Mouse (Mus musculus) CH12.LX (cell line): Measurements from ENCODE around the gene Dcaf8. TPM values are rescaled to one million over a fixed set of nuclear protein-coding genes. Genes with fewer than 3 reads are reported as not detected.

Source experiments
- DNase-seq: peaks from one replicate; pipeline ENCODE4 v3.0.0-alpha.2; 2013; ENCODE audit errors: extremely low read depth
- H3K27ac ChIP-seq: 2 replicates; pipeline ENCODE4 v1.5.1; 2012; ENCODE audit warnings: low read depth, mild to moderate bottlenecking, control low read depth, moderate library complexity; ENCODE audit not compliant: insufficient read depth
- H3K27me3 ChIP-seq: replicated peaks from 2 replicates; pipeline ENCODE3; 2012; ENCODE audit warnings: inconsistent platforms
- H3K36me3 ChIP-seq, 2 experiments: replicated peaks in 1 of 2; 2 replicates each; pipeline versions ENCODE3 to v1.6.1; 2012; ENCODE audit warnings: inconsistent platforms in 1 of 2, low read length in 1 of 2, mild to moderate bottlenecking in 1 of 2, mixed read lengths in 1 of 2, moderate library complexity in 1 of 2; ENCODE audit not compliant: control insufficient read depth in 1 of 2, insufficient read depth in 1 of 2
- H3K4me1 ChIP-seq, 2 experiments: 2 replicates each; pipeline ENCODE4 v1.6.1; 2012; ENCODE audit warnings: inconsistent platforms in 1 of 2, moderate library complexity in 1 of 2; ENCODE audit not compliant: insufficient read depth in 2 of 2, control insufficient read depth in 1 of 2
- H3K4me2 ChIP-seq: 2 replicates; pipeline ENCODE4 v1.6.1; 2012; ENCODE audit warnings: low read depth, mild to moderate bottlenecking, control low read depth; ENCODE audit not compliant: poor library complexity, insufficient read depth, severe bottlenecking
- H3K4me3 ChIP-seq, 3 experiments: fragments of 150-350 bp in 1 of 3; sonication (generic) in 1 of 3; replicated peaks in 1 of 3; 2 replicates each; pipeline versions ENCODE3 to v1.5.1; 2011 to 2012; ENCODE audit warnings: low read depth in 2 of 3, low read length in 2 of 3, mild to moderate bottlenecking in 2 of 3, moderate library complexity in 2 of 3, control low read depth in 1 of 3, improper control_type of control experiment in 1 of 3, inconsistent platforms in 1 of 3, mixed read lengths in 1 of 3; ENCODE audit not compliant: poor library complexity in 1 of 3
- H3K79me2 ChIP-seq: replicated peaks from 2 replicates; pipeline ENCODE4 v1.6.1; 2012; ENCODE audit warnings: mild to moderate bottlenecking, moderate library complexity; ENCODE audit not compliant: control insufficient read depth, poor library complexity, insufficient read depth, severe bottlenecking; ENCODE audit errors: extremely low read depth
- H3K9ac ChIP-seq: 2 replicates; pipeline ENCODE4 v1.6.1; 2012; ENCODE audit warnings: low read depth, mild to moderate bottlenecking, control low read depth, moderate library complexity; ENCODE audit not compliant: insufficient read depth
- H3K9me3 ChIP-seq: replicated peaks from 2 replicates; pipeline ENCODE3; 2012; ENCODE audit warnings: low read length, inconsistent platforms, mixed read lengths
- BHLHE40 ChIP-seq: IDR thresholded peaks from 2 replicates; pipeline ENCODE4 v1.6.1; 2011; ENCODE audit warnings: mild to moderate bottlenecking, low read depth, low read length, improper control_type of control experiment
- CHD1 ChIP-seq: IDR thresholded peaks from 2 replicates; pipeline ENCODE4 v1.6.1; 2012; ENCODE audit warnings: low read depth, low read length, improper control_type of control experiment, inconsistent platforms
- CHD2 ChIP-seq: IDR thresholded peaks from 2 replicates; pipeline ENCODE4 v1.6.1; 2011; ENCODE audit warnings: low read length, improper control_type of control experiment
- CTCF ChIP-seq, 2 experiments: IDR thresholded peaks in 1 of 2; conservative IDR thresholded peaks in 1 of 2; 2 replicates each; pipeline ENCODE4 v1.5.1; 2011 to 2012; ENCODE audit warnings: low read depth in 2 of 2, low read length in 2 of 2, improper control_type of control experiment in 1 of 2, inconsistent platforms in 1 of 2, mild to moderate bottlenecking in 1 of 2, moderate library complexity in 1 of 2
- E2F4 ChIP-seq: IDR thresholded peaks from 2 replicates; pipeline ENCODE4 v1.6.1; 2011; ENCODE audit warnings: low read depth, low read length, improper control_type of control experiment; ENCODE audit not compliant: insufficient replicate concordance
- ETS1 ChIP-seq: conservative IDR thresholded peaks from 2 replicates; pipeline ENCODE4 v1.6.1; 2012; ENCODE audit warnings: low read depth, mild to moderate bottlenecking, inconsistent platforms, low read length, improper control_type of control experiment, moderate library complexity
- GABPA ChIP-seq: IDR thresholded peaks from 2 replicates; pipeline ENCODE4 v1.6.1; 2012; ENCODE audit warnings: low read depth, low read length, improper control_type of control experiment, inconsistent platforms; ENCODE audit not compliant: insufficient replicate concordance
- IRF4 ChIP-seq: IDR thresholded peaks from 2 replicates; pipeline ENCODE4 v1.6.1; 2014; ENCODE audit warnings: low read depth, mild to moderate bottlenecking, inconsistent platforms, low read length, improper control_type of control experiment
- JUN ChIP-seq: IDR thresholded peaks from 2 replicates; pipeline ENCODE4 v1.6.1; 2011; ENCODE audit warnings: low read depth, mild to moderate bottlenecking, low read length, improper control_type of control experiment, moderate library complexity; ENCODE audit not compliant: insufficient read depth
- JUND ChIP-seq: conservative IDR thresholded peaks from 2 replicates; pipeline ENCODE4 v1.6.1; 2011; ENCODE audit warnings: low read depth, low read length, improper control_type of control experiment
- MAX ChIP-seq: IDR thresholded peaks from 2 replicates; pipeline ENCODE4 v1.6.1; 2011; ENCODE audit warnings: low read length, improper control_type of control experiment
- MAZ ChIP-seq: IDR thresholded peaks from 2 replicates; pipeline ENCODE4 v1.6.1; 2012; ENCODE audit warnings: low read depth, mild to moderate bottlenecking, inconsistent platforms, low read length, improper control_type of control experiment, moderate library complexity
- MEF2A ChIP-seq: IDR thresholded peaks from 2 replicates; pipeline ENCODE4 v1.6.1; 2014; ENCODE audit warnings: low read depth, mild to moderate bottlenecking, inconsistent platforms, low read length, improper control_type of control experiment, borderline replicate concordance
- MXI1 ChIP-seq: IDR thresholded peaks from 2 replicates; pipeline ENCODE4 v1.6.1; 2011; ENCODE audit warnings: mild to moderate bottlenecking, low read depth, low read length, improper control_type of control experiment
- NRF1 ChIP-seq: IDR thresholded peaks from 2 replicates; pipeline ENCODE4 v1.6.1; 2014; ENCODE audit warnings: low read depth, mild to moderate bottlenecking, inconsistent platforms, low read length, improper control_type of control experiment, moderate library complexity
- PAX5 ChIP-seq: IDR thresholded peaks from 2 replicates; pipeline ENCODE4 v1.6.1; 2012; ENCODE audit warnings: low read length, inconsistent platforms, mixed read lengths
- POLR2A ChIP-seq: IDR thresholded peaks from 2 replicates; pipeline ENCODE4 v1.6.1; 2011; ENCODE audit warnings: low read depth, mild to moderate bottlenecking, improper control_type of control experiment, low read length
- POLR2AphosphoS2 ChIP-seq: IDR thresholded peaks from 2 replicates; pipeline ENCODE4 v1.6.1; 2011; ENCODE audit warnings: low read depth, low read length, improper control_type of control experiment
- RAD21 ChIP-seq: IDR thresholded peaks from 2 replicates; pipeline ENCODE4 v1.6.1; 2011; ENCODE audit warnings: low read depth, mild to moderate bottlenecking, low read length, improper control_type of control experiment, moderate library complexity
- TCF12 ChIP-seq: IDR thresholded peaks from 2 replicates; pipeline ENCODE4 v1.6.1; 2014; ENCODE audit warnings: low read depth, mild to moderate bottlenecking, inconsistent platforms, low read length, improper control_type of control experiment
- USF1 ChIP-seq: IDR thresholded peaks from 2 replicates; pipeline ENCODE4 v1.6.1; 2014; ENCODE audit warnings: low read depth, mild to moderate bottlenecking, inconsistent platforms, low read length, improper control_type of control experiment
- USF2 ChIP-seq: conservative IDR thresholded peaks from 2 replicates; pipeline ENCODE4 v1.6.1; 2011; ENCODE audit warnings: low read depth, low read length, improper control_type of control experiment
- ZKSCAN1 ChIP-seq: IDR thresholded peaks from 2 replicates; pipeline ENCODE4 v1.6.1; 2012; ENCODE audit warnings: low read depth, inconsistent platforms, low read length, improper control_type of control experiment, borderline replicate concordance
- ZMIZ1 ChIP-seq: IDR thresholded peaks from 2 replicates; pipeline ENCODE4 v1.6.1; 2012; ENCODE audit warnings: low read depth, mild to moderate bottlenecking, inconsistent platforms, low read length, improper control_type of control experiment
- dilution Hi-C: fragments of 300-500 bp; cut with MboI; formaldehyde crosslinking; loops from 2 replicates; pipeline ENCODE4 v1.14.3; 2020; ENCODE audit warnings: low sequenced_read_pairs; ENCODE audit not compliant: extremely low pct_unique_long_range_greater_than_20kb, extremely low pct_ligation_motif_present
- in situ Hi-C: fragments of 300-500 bp; cut with MboI; formaldehyde crosslinking; loops from 3 replicates; pipeline ENCODE4 v1.14.3; 2019; ENCODE audit warnings: low sequenced_read_pairs, low pct_ligation_motif_present, low pct_unique_long_range_greater_than_20kb, mixed read lengths
- polyA plus RNA-seq: library from polyadenylated mRNA; unstranded; fragments of >175 nt; gene quantifications from 2 replicates; pipeline ENCODE4 v1.2.1, GENCODE M21; 2012; ENCODE audit warnings: low read depth; ENCODE audit not compliant: insufficient read length
- total RNA-seq, 2 experiments: library from RNA; depleted of rRNA; stranded (reverse); fragments of 300-350 nt in 1 of 2; fragments of >200 nt in 1 of 2; gene quantifications; 2 replicates each; pipeline ENCODE4 v1.2.3; 2012 to 2014

Gene Dcaf8
- total and polyA plus RNA-seq, 3 experiments, result 46.2 to 77.2 (median 58.5) TPM

GRCm38 (mm10) chr1:172220414-172220813 is 72.5 kb downstream of the Dcaf8 start:
- no peak overlapping the region for H3K27ac ChIP-seq
- no peak overlapping the region for H3K4me2 ChIP-seq

GRCm38 (mm10) chr1:172221297-172222063 is 73.6 kb downstream of the Dcaf8 start:
- Histone ChIP-seq H3K27me3 (no peaks in the 10 kb centered on the region), H3K9me3 (no peaks in the 10 kb centered on the region), H3K4me3 (no peak overlapping the region)
- in situ Hi-C loops, result no loop called here
- TF ChIP-seq POLR2AphosphoS2, result no peak
- TF ChIP-seq ETS1, result no peak
- TF ChIP-seq IRF4, result no peak
- TF ChIP-seq, all 38 proteins: peak for 0
- Histone ChIP-seq H3K4me1 (peaks cover 3 to 23% of the 10 kb centered on the region in 2 experiments; a peak in 3 of 4 replicates), H3K36me3 (no peaks in the 10 kb centered on the region), H3K9ac (no peak overlapping the region), H3K79me2 (no peaks in the 10 kb centered on the region), H3K4me2 (no peak overlapping the region), H3K27ac (no peak overlapping the region)
- DNase-seq, result no peak
- dilution Hi-C loops, result no loop called here

More at GRCm38 (mm10) chr1:172220414-172220813, 72.5 kb downstream of the Dcaf8 start:
- peaks cover 4 to 23% of the 10 kb centered on the region in 2 experiments; a peak in 3 of 4 replicates for H3K4me1 ChIP-seq
- H3K9ac ChIP-seq, result no peak overlapping the region
- no peak for DNase-seq
- no peak overlapping the region for H3K4me3 ChIP-seq
- in situ Hi-C loops (no loop called here), dilution Hi-C loops (no loop called here)
- TF ChIP-seq MAZ (no peak), CHD2 (no peak), CHD1 (no peak), MXI1 (no peak), ZMIZ1 (no peak), RAD21 (no peak), TCF12 (no peak), E2F4 (no peak), MAX (no peak), POLR2AphosphoS2 (no peak), NRF1 (no peak)
- H3K9me3 ChIP-seq, result no peaks in the 10 kb centered on the region
- H3K79me2 ChIP-seq, result no peaks in the 10 kb centered on the region
- no peaks in the 10 kb centered on the region for H3K36me3 ChIP-seq
- no peaks in the 10 kb centered on the region for H3K27me3 ChIP-seq

- Histone ChIP-seq H3K4me3 (no peak overlapping the region), H3K27ac (no peak overlapping the region), H3K36me3 (no peaks in the 10 kb centered on the region), H3K4me1 (no peaks in the 10 kb centered on the region), H3K79me2 (no peaks in the 10 kb centered on the region), H3K4me2 (no peak overlapping the region), H3K27me3 (peaks cover 3% of the 10 kb centered on the region), H3K9ac (no peak overlapping the region), H3K9me3 (no peaks in the 10 kb centered on the region)
- no peak for TF ChIP-seq PAX5
- no peak for TF ChIP-seq JUN
- TF ChIP-seq CTCF (conservative IDR thresholded peaks at IDR 0.05 in 1 of 2, IDR thresholded peaks at IDR 0.05 in 1 of 2; ENCODE audit: low read depth in 2 of 2, low read length in 2 of 2), result no peak
- no peak for TF ChIP-seq ZKSCAN1
- TF ChIP-seq RAD21, result no peak
- no peak for TF ChIP-seq JUND
- TF ChIP-seq MEF2A, result no peak
- no peak for TF ChIP-seq MAX
- TF ChIP-seq GABPA, result no peak
- TF ChIP-seq CHD2, result no peak
- no peak for TF ChIP-seq NRF1
- TF ChIP-seq ETS1, result no peak
- TF ChIP-seq USF2, result no peak
- TF ChIP-seq BHLHE40, result no peak
- TF ChIP-seq USF1, result no peak
- no peak for TF ChIP-seq POLR2AphosphoS2
- TF ChIP-seq POLR2A, result no peak
- no peak for DNase-seq
- dilution Hi-C loops, result no loop called here
- in situ Hi-C loops, result no loop called here
These were observed 80.3 kb downstream of the Dcaf8 start for GRCm38 (mm10) chr1:172228209-172228608.
